Mouse (Mus musculus): ENCODE measurements around the gene Agrp. TPM values are rescaled to one million over a fixed set of nuclear protein-coding genes. Genes with fewer than 3 reads are reported as not detected.

Agrp gene
- polyA plus RNA-seq, 1 experiment from 2014 or later, result 0.75 TPM

GRCm38 (mm10) chr8:105542032-105542656, 95.0 kb downstream of the Agrp start:
- WGBS, result 88% methylated on average over 3 of the region's 3 CpGs
- TF ChIP-seq EP300 (IDR thresholded peaks at IDR 0.05) (no peak), CTCF (IDR thresholded peaks at IDR 0.05) (no peak)
- Histone ChIP-seq H3K9me3 (ENCODE audit: low read length) (no peaks in the 10 kb centered on the region), H3K4me1 (ENCODE audit: insufficient read depth, low read depth, low read length) (peaks cover 16% of the 10 kb centered on the region), H3K4me3 (ENCODE audit: low read depth, low read length) (no peak overlapping the region), H3K27me3 (replicated peaks; ENCODE audit: insufficient read depth, low read length) (no peaks in the 10 kb centered on the region), H3K36me3 (ENCODE audit: insufficient read depth, low read length) (peaks cover 16% of the 10 kb centered on the region; the same call in 1 of the 2 replicates), H3K27ac (ENCODE audit: low read length) (no peak overlapping the region), H3K9ac (replicated peaks; ENCODE audit: low read depth) (no peak overlapping the region), H3K4me2 (replicated peaks; ENCODE audit: low read depth, low read length) (no peak overlapping the region)
- ATAC-seq (no peak), DNase-seq (ENCODE audit: low spot score) (no peak)

- Histone ChIP-seq H3K4me2 (replicated peaks; ENCODE audit: low read depth, low read length) (no peak overlapping the region), H3K4me1 (ENCODE audit: insufficient read depth, low read depth, low read length) (peaks cover 4% of the 10 kb centered on the region; the same call in 1 of the 2 replicates), H3K9me3 (ENCODE audit: low read length) (no peaks in the 10 kb centered on the region), H3K4me3 (ENCODE audit: low read depth, low read length) (no peak overlapping the region), H3K27me3 (replicated peaks; ENCODE audit: insufficient read depth, low read length) (no peaks in the 10 kb centered on the region), H3K27ac (ENCODE audit: low read length) (no peak overlapping the region), H3K9ac (replicated peaks; ENCODE audit: low read depth) (no peak overlapping the region), H3K36me3 (ENCODE audit: insufficient read depth, low read length) (peaks cover 20% of the 10 kb centered on the region; the same call in 1 of the 2 replicates)
- 79% methylated on average over 4 of the region's 4 CpGs for WGBS
- DNase-seq (ENCODE audit: low spot score) (peak; percentile 55), ATAC-seq (peak; percentile 55)
- TF ChIP-seq CTCF (IDR thresholded peaks at IDR 0.05) (no peak), EP300 (IDR thresholded peaks at IDR 0.05) (no peak)
Observed at GRCm38 (mm10) chr8:105538940-105539339, 98.3 kb downstream of the Agrp start.

- no peaks in the 10 kb centered on the region for H3K27me3 ChIP-seq (replicated peaks; ENCODE audit: insufficient read depth, low read length)
- H3K4me2 ChIP-seq (replicated peaks; ENCODE audit: low read depth, low read length), result no peak overlapping the region
- no peak overlapping the region for H3K4me3 ChIP-seq (ENCODE audit: low read depth, low read length)
- WGBS, result 79% methylated on average over 6 of the region's 6 CpGs
- no peaks in the 10 kb centered on the region for H3K9me3 ChIP-seq (ENCODE audit: low read length)
- H3K4me1 ChIP-seq (ENCODE audit: insufficient read depth, low read depth, low read length), result peaks cover 16% of the 10 kb centered on the region; the same call in 1 of the 2 replicates
- H3K36me3 ChIP-seq (ENCODE audit: insufficient read depth, low read length), result peaks cover 20% of the 10 kb centered on the region; the same call in 1 of the 2 replicates
- no peak overlapping the region for H3K27ac ChIP-seq (ENCODE audit: low read length)
- DNase-seq (ENCODE audit: low spot score) (no peak), ATAC-seq (no peak)
- H3K9ac ChIP-seq (replicated peaks; ENCODE audit: low read depth), result no peak overlapping the region
- TF ChIP-seq EP300 (IDR thresholded peaks at IDR 0.05) (no peak), CTCF (IDR thresholded peaks at IDR 0.05) (no peak)
Observed at GRCm38 (mm10) chr8:105537011-105537677, 100.0 kb downstream of the Agrp start.

GRCm38 (mm10) chr8:105536546-105536945, 100.6 kb downstream of the Agrp start:
- H3K9ac ChIP-seq (replicated peaks; ENCODE audit: low read depth), result no peak overlapping the region
- no peak overlapping the region for H3K27ac ChIP-seq (ENCODE audit: low read length)
- H3K27me3 ChIP-seq (replicated peaks; ENCODE audit: insufficient read depth, low read length), result no peaks in the 10 kb centered on the region
- no peaks in the 10 kb centered on the region for H3K9me3 ChIP-seq (ENCODE audit: low read length)
- H3K36me3 ChIP-seq (ENCODE audit: insufficient read depth, low read length), result peaks cover 20% of the 10 kb centered on the region; the same call in 1 of the 2 replicates
- ATAC-seq (no peak), DNase-seq (ENCODE audit: low spot score) (no peak)
- H3K4me1 ChIP-seq (ENCODE audit: insufficient read depth, low read depth, low read length), result peaks cover 18% of the 10 kb centered on the region; the same call in 1 of the 2 replicates
- H3K4me2 ChIP-seq (replicated peaks; ENCODE audit: low read depth, low read length), result no peak overlapping the region
- WGBS, result 86% methylated on average over 3 of the region's 3 CpGs
- no peak overlapping the region for H3K4me3 ChIP-seq (ENCODE audit: low read depth, low read length)
- TF ChIP-seq CTCF (IDR thresholded peaks at IDR 0.05), result no peak

GRCm38 (mm10) chr8:105533892-105534329, 103.3 kb downstream of the Agrp start:
- 8% methylated on average over 1 of the region's 1 CpGs for WGBS
- Histone ChIP-seq H3K9ac (replicated peaks; ENCODE audit: low read depth) (no peak overlapping the region), H3K4me2 (replicated peaks; ENCODE audit: low read depth, low read length) (no peak overlapping the region), H3K27me3 (replicated peaks; ENCODE audit: insufficient read depth, low read length) (no peaks in the 10 kb centered on the region), H3K4me1 (ENCODE audit: insufficient read depth, low read depth, low read length) (peaks cover 18% of the 10 kb centered on the region; the same call in 1 of the 2 replicates), H3K9me3 (ENCODE audit: low read length) (no peaks in the 10 kb centered on the region), H3K36me3 (ENCODE audit: insufficient read depth, low read length) (peaks cover 30% of the 10 kb centered on the region; the same call in 1 of the 2 replicates), H3K27ac (ENCODE audit: low read length) (peak overlapping the region; percentile 70), H3K4me3 (ENCODE audit: low read depth, low read length) (no peak overlapping the region)
- TF ChIP-seq EP300 (IDR thresholded peaks at IDR 0.05), result no peak
- TF ChIP-seq CTCF (IDR thresholded peaks at IDR 0.05), result peak; percentile 87
- DNase-seq (ENCODE audit: low spot score) (peak; percentile 86), ATAC-seq (peak; percentile 81)

- H3K9me3 ChIP-seq (ENCODE audit: low read length), result no peaks in the 10 kb centered on the region
- DNase-seq (ENCODE audit: low spot score) (peak; percentile 90), ATAC-seq (peak; percentile 93)
- H3K4me2 ChIP-seq (replicated peaks; ENCODE audit: low read depth, low read length), result no peak overlapping the region
- H3K4me1 ChIP-seq (ENCODE audit: insufficient read depth, low read depth, low read length), result peaks cover 18% of the 10 kb centered on the region; the same call in 1 of the 2 replicates
- peak overlapping the region; percentile 70 for H3K27ac ChIP-seq (ENCODE audit: low read length)
- H3K36me3 ChIP-seq (ENCODE audit: insufficient read depth, low read length), result peaks cover 25% of the 10 kb centered on the region; the same call in 1 of the 2 replicates
- 10% methylated on average over 2 of the region's 2 CpGs for WGBS
- no peak overlapping the region for H3K9ac ChIP-seq (replicated peaks; ENCODE audit: low read depth)
- no peaks in the 10 kb centered on the region for H3K27me3 ChIP-seq (replicated peaks; ENCODE audit: insufficient read depth, low read length)
- H3K4me3 ChIP-seq (ENCODE audit: low read depth, low read length), result no peak overlapping the region
- TF ChIP-seq CTCF (IDR thresholded peaks at IDR 0.05) (0 out of 2 replicates have a peak, but pooled peaks have one; percentile 2), EP300 (IDR thresholded peaks at IDR 0.05) (no peak)
Observed at GRCm38 (mm10) chr8:105533439-105533838, 103.8 kb downstream of the Agrp start.
